Mouse (Mus musculus) T-helper 2 cell (primary cell): ENCODE results near the gene Osbpl9.

Source experiments
- in situ Hi-C: fragments of 300-600 bp; cut with MboI, MseI; formaldehyde crosslinking; loops from one replicate; pipeline ENCODE4 v1.15.1; 2025; ENCODE audit warnings: high pct_unique_total_duplicates

Osbpl9 gene

DNA sequence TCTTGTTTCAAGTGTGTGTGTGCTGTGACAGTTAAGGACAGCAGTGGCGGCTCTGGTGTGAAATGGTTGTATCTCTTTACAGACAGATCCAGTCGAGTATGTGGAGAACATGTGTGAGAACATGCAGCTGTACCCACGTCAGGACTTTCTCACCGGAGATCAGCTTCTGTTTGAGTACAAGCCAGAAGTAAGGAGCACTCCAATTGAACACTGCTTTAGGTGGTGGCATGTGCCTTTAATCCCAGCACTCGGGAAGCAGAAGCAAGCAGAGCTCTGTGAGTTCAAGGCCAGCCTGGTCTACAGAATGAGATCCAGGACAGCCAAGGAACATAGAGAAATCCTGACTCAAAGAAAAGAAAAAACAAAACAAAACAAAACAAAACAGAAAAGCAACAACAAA lies 158.8 kb downstream of the Osbpl9 start:
- in situ Hi-C loops = no loop called here

DNA sequence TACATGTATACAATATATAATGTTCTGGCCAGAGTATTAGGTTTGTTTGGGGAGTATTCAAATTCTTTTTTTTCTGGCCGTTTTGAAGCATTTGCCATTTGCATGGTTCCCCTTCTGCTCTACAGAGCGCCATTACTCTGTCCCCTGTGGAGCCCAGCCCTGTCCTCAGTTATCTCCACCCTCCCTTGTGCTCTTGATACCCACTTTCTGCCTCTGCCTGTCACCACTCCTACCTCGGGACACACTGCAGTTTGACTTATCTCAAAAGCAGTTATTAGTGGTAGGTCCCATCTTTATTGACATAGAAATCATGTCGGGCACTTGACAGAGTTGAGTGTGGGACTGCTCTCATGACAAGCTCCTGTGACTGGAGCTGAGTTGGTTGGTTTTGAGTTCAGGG lies 159.3 kb downstream of the Osbpl9 start:
- in situ Hi-C loops = no loop called here

DNA sequence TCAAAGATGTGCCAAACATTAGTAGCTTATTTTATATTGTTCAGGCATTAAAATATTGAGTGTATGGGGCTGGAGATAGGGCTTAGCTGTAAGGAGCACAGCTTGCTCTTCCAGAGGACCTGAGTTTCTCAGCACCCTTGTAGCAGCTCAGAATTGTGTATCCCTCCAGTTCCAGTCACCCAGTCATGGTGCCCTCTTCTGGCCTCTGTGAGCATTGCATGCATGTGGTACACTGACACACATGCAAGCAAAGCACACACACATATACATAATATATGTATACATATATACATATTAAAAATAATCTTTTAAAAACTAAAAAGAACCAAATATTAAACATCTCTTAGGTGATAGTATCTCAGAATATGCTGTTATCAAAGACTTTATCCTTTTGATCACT lies 165.7 kb downstream of the Osbpl9 start:
- in situ Hi-C loops = loop anchor here (5.0 kb wide), 1 partner anchor 126 kb away; no protein-coding TSS in a partner anchor

DNA sequence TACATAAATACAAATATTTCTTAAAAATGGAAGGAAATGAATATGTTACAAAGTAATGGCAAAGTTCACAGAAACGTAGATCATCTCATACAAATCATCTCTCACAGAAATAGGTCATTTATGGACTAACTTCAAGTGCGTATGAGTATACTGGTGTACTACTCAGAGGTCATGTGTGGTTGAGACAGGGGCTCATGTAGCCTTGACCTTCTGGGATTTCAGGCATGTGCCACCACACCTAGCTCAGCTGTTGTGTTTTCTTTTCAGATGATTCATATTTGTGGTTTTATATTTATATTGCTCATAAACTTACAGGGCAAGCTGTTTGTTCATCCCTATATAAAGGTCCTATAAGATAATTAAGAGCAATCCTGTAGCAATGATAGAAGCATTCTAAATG lies 171.8 kb downstream of the Osbpl9 start:
- in situ Hi-C loops = no loop called here

DNA sequence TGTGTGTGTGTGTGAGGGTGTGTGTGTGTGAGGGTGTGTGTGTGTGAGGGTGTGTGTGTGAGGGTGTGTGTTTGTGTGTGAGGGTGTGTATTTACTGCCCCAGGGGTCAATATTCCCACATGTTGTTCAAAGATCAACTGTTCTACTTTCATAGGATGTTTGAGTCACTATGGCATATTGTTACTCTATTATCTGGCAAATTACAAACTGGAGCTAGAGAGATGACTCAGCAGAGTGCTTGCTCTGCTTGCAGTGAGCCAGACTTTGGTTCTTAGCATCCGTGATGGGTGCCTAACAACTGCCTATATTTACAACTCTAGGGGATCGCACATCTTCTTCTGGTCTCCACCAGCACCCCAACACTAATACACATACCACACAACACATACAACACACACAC lies 172.2 kb downstream of the Osbpl9 start:
- in situ Hi-C loops = no loop called here

DNA sequence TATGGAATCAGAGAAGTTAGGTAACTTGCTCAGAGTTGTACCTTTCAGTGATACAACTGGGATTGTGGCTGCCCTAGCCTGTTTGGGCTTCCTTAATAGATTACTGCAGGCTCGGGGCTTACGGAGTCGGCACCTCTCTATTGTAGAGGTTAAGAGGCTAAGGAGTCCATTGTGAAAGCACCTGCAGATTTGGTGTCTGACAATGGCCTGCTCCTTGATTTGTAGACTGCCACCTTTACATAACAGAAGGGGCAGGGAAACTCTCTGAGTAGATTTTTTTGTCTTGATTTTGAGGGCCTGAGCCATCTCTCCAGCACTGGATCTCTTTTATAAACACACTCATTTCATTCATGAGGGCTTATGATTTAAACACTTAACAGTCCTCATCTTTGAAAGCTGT lies 175.5 kb downstream of the Osbpl9 start:
- in situ Hi-C loops = no loop called here

DNA sequence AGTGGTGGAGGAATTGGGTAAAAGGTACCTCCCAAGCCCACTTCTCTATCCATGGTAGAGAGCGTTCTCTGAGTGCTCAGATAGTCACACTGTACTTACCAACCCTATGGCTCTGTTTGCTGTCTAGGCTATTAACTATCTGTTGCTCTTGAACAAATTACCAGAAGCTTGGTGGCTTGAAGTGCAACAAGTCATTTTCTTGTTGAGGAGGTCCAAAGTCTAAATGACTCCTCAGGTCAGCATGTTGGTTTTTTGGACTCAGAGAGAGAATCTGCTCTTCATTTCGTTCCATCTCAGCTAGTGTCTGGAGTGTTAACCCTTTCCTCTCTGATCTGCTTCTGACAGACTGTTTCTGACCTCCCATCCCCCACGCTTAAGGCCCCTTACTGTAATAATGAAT lies 177.0 kb downstream of the Osbpl9 start:
- in situ Hi-C loops = no loop called here

DNA sequence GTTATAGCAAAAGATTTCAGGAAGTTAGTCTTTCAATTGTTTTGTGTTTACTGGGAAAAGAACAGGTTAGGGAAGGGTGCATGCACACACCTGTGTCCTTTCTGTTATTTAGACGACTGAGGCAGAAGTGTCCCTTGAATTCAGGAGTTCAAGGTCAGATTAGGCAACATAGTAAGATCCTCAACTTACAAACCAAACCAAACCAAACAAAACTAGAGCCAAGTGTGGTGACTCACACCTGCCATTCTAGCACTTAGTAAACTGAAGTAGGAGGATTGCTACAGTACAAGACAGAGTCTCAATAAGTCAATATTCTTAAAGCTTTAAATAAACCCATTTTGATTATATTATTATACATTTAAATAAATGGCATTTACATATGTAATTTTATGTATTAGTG lies 180.1 kb downstream of the Osbpl9 start:
- in situ Hi-C loops = no loop called here

DNA sequence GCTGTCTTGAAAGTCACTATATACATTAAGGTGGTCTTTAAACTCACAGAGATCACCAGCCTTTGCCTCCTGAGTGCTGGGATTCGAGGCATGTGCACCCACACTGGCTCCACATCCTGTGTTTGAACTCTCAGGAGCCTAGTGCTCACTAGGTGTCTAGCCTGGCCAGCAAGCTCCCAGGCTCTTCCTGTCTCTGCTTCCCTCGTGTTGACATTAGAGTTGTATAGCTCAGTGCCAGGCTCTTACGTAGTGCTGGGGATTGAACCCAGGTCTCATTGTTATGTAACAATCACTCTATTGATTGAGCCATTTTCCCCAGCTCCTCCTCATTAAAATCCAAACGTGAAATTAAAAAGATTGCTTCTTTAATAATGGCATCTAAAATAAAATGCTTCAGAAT lies 182.8 kb downstream of the Osbpl9 start:
- in situ Hi-C loops = no loop called here

DNA sequence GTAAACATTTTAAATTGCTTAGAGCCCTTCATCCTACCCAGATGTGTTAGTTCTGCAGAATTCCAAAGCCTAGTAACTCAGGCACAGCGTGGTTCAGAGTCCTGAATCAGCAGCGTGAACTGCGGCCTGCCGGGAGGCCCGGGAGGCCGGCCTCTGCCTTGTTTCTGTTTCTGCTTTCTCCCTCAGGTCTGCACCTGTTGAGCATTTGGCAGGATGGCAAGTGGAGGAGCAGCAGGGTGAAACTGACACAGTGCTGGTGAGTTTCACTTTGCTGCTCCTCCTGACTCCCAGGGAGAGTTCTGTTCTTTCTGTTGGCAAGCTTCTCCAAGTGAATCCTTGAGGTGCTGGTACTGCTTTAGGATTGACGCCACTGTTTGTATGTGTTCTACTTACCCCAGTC lies 184.6 kb downstream of the Osbpl9 start:
- in situ Hi-C loops = no loop called here

DNA sequence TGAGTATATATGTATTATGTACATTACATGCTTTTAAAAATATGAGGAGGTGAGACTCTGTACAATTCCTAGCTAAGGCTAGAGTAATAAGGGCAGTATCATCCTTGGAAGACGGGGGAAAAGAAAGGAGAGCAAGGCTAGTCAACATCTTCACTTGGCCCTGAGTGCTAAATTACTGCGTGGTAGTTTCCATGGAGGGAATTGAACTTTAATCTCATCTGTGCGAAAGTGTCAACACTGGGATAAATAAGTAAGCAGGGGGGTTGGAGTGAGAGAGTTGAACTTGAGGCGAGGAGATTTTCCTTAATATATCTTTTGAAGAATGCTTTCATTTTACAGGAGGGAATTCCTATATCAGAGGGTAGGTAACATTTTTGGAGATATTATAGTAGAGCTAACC lies 188.0 kb downstream of the Osbpl9 start:
- in situ Hi-C loops = no loop called here
